Mouse (Mus musculus): ENCODE measurements around the gene Zfp513. TPM values are rescaled to one million over a fixed set of nuclear protein-coding genes. Genes with fewer than 3 reads are reported as not detected.

Gene Zfp513
- polyA plus RNA-seq, 1 experiment from 2014 or later = 8.2 TPM

- ATAC-seq (ENCODE audit: insufficient number of reproducible peaks, low FRiP score, low TSS enrichment, low read depth) = no peak
- 85% methylated on average over 3 of the region's 3 CpGs for WGBS
- no peak overlapping the region for H3K27ac ChIP-seq
- no peak overlapping the region for H3K4me3 ChIP-seq
- no peak overlapping the region for H3K9ac ChIP-seq
- no peaks in the 10 kb centered on the region for H3K27me3 ChIP-seq
- peaks cover 18% of the 10 kb centered on the region for H3K36me3 ChIP-seq
- no peaks in the 10 kb centered on the region for H3K9me3 ChIP-seq
- peaks cover 12% of the 10 kb centered on the region for H3K4me1 ChIP-seq
- no peak overlapping the region for H3K4me2 ChIP-seq
Observed at GRCm38 (mm10) chr5:31151746-31152145, 50.4 kb downstream of the Zfp513 start.

GRCm38 (mm10) chr5:31149781-31150180, 52.3 kb downstream of the Zfp513 start:
- no peak overlapping the region for H3K4me3 ChIP-seq
- H3K9ac ChIP-seq = no peak overlapping the region
- H3K27ac ChIP-seq = no peak overlapping the region
- H3K9me3 ChIP-seq = no peaks in the 10 kb centered on the region
- ATAC-seq (ENCODE audit: insufficient number of reproducible peaks, low FRiP score, low TSS enrichment, low read depth) = no peak
- H3K4me2 ChIP-seq = no peak overlapping the region
- H3K4me1 ChIP-seq = peaks cover 9% of the 10 kb centered on the region
- H3K36me3 ChIP-seq = peaks cover 30% of the 10 kb centered on the region
- no peaks in the 10 kb centered on the region for H3K27me3 ChIP-seq
- 82% methylated on average over 4 of the region's 4 CpGs for WGBS

Other genes starting within 250 kb of the Zfp513 start
- gene Preb, start 241.9 kb downstream of the Zfp513 start, polyA plus RNA-seq (2015; fragmentation: Nextera tagmentation; extraction: Ambion mirVana) = 128 and 137 TPM in 2 replicates
- gene Tcf23, start 233.6 kb downstream of the Zfp513 start, polyA plus RNA-seq (2015; fragmentation: Nextera tagmentation; extraction: Ambion mirVana) = 0.04 and 0.06 TPM in 2 replicates
- 179 and 184 TPM in 2 replicates for gene Atraid, start 154.0 kb downstream of the Zfp513 start, polyA plus RNA-seq (2015; fragmentation: Nextera tagmentation; extraction: Ambion mirVana)
- 10.9 and 14.6 TPM in 2 replicates for gene Slc5a6, start 153.4 kb downstream of the Zfp513 start, polyA plus RNA-seq (2015; fragmentation: Nextera tagmentation; extraction: Ambion mirVana)
- gene Cad, start 147.5 kb downstream of the Zfp513 start, polyA plus RNA-seq (2015; fragmentation: Nextera tagmentation; extraction: Ambion mirVana) = 25.1 and 26.3 TPM in 2 replicates
- not detected in 2 replicates for gene Dnajc5g, start 96.0 kb downstream of the Zfp513 start, polyA plus RNA-seq (2015; fragmentation: Nextera tagmentation; extraction: Ambion mirVana)
- gene Slc30a3, start 94.1 kb downstream of the Zfp513 start, polyA plus RNA-seq (2015; fragmentation: Nextera tagmentation; extraction: Ambion mirVana) = 0.50 and 0.66 TPM in 2 replicates
- 7.6 and 21.7 TPM in 2 replicates for gene Trim54, start 85.6 kb downstream of the Zfp513 start, polyA plus RNA-seq (2015; fragmentation: Nextera tagmentation; extraction: Ambion mirVana)
- not detected in 2 replicates for gene Ucn, start 63.5 kb downstream of the Zfp513 start, polyA plus RNA-seq (2015; fragmentation: Nextera tagmentation; extraction: Ambion mirVana)
- 64.0 and 70.5 TPM in 2 replicates for gene Mpv17, start 48.1 kb downstream of the Zfp513 start, polyA plus RNA-seq (2015; fragmentation: Nextera tagmentation; extraction: Ambion mirVana)
- gene Gm29609, start 22.4 kb downstream of the Zfp513 start, polyA plus RNA-seq (2015; fragmentation: Nextera tagmentation; extraction: Ambion mirVana) = 1.2 and 1.3 TPM in 2 replicates
- 59.1 and 65.6 TPM in 2 replicates for gene Gtf3c2, start 22.2 kb downstream of the Zfp513 start, polyA plus RNA-seq (2015; fragmentation: Nextera tagmentation; extraction: Ambion mirVana)
- gene Snx17, start 9.1 kb downstream of the Zfp513 start, polyA plus RNA-seq (2015; fragmentation: Nextera tagmentation; extraction: Ambion mirVana) = 141 and 154 TPM in 2 replicates
- gene Eif2b4, start 8.9 kb downstream of the Zfp513 start, polyA plus RNA-seq (2015; fragmentation: Nextera tagmentation; extraction: Ambion mirVana) = 64.2 and 69.0 TPM in 2 replicates
- 102 and 106 TPM in 2 replicates for gene Ppm1g, start 18.4 kb upstream of the Zfp513 start, polyA plus RNA-seq (2015; fragmentation: Nextera tagmentation; extraction: Ambion mirVana)
- gene Nrbp1, start 38.6 kb upstream of the Zfp513 start, polyA plus RNA-seq (2015; fragmentation: Nextera tagmentation; extraction: Ambion mirVana) = 167 and 183 TPM in 2 replicates
- 0.50 TPM in 1 of 2 replicates, not detected in the other for gene Gm9970, start 38.9 kb upstream of the Zfp513 start, polyA plus RNA-seq (2015; fragmentation: Nextera tagmentation; extraction: Ambion mirVana)
- 9.6 and 12.8 TPM in 2 replicates for gene Krtcap3, start 49.4 kb upstream of the Zfp513 start, polyA plus RNA-seq (2015; fragmentation: Nextera tagmentation; extraction: Ambion mirVana)
- 30.5 and 36.1 TPM in 2 replicates for gene Ift172, start 88.8 kb upstream of the Zfp513 start, polyA plus RNA-seq (2015; fragmentation: Nextera tagmentation; extraction: Ambion mirVana)
- gene Fndc4, start 93.8 kb upstream of the Zfp513 start, polyA plus RNA-seq (2015; fragmentation: Nextera tagmentation; extraction: Ambion mirVana) = 63.2 and 76.9 TPM in 2 replicates
- gene Gckr, start 95.1 kb upstream of the Zfp513 start, polyA plus RNA-seq (2015; fragmentation: Nextera tagmentation; extraction: Ambion mirVana) = 0.11 TPM in 1 of 2 replicates, not detected in the other

Measured in limb, embryonic 15.5 days (tissue).